Mouse (Mus musculus) heart, postnatal 0 days (tissue): Measurements from ENCODE around the gene Col5a1. TPM values are rescaled to one million over a fixed set of nuclear protein-coding genes. Genes with fewer than 3 reads are reported as not detected.

Source experiments
- ATAC-seq: fragments of 200-750 bp; cut with Nextera tagmentation; 2 replicates; pipeline ENCODE4 v1.8.0; 2017; ENCODE audit warnings: low read depth, moderate number of reproducible peaks, moderate library complexity; ENCODE audit not compliant: insufficient read depth
- DNase-seq: peaks from one replicate; pipeline ENCODE4 v3.0.0-alpha.2; 2016; ENCODE audit warnings: low spot score
- H3K27ac ChIP-seq: fragments of 300-500 bp; sonication (generic); 2 replicates; pipeline ENCODE4 v1.5.1; 2014; ENCODE audit warnings: low read depth, mild to moderate bottlenecking
- H3K27me3 ChIP-seq: fragments of 300-500 bp; sonication (generic); 2 replicates; pipeline ENCODE4 v1.6.1; 2014; ENCODE audit warnings: low read length, mixed read lengths; ENCODE audit not compliant: control insufficient read depth, insufficient read depth
- H3K36me3 ChIP-seq: fragments of 300-500 bp; sonication (generic); replicated peaks from 2 replicates; pipeline ENCODE4 v1.6.1; 2014; ENCODE audit warnings: low read length, mixed read lengths; ENCODE audit not compliant: control insufficient read depth, insufficient read depth
- H3K4me1 ChIP-seq: fragments of 300-500 bp; sonication (generic); 2 replicates; pipeline ENCODE4 v1.6.1; 2014; ENCODE audit warnings: antibody characterized with exemption; ENCODE audit not compliant: control insufficient read depth, insufficient read depth
- H3K4me2 ChIP-seq: fragments of 300-500 bp; sonication (generic); 2 replicates; pipeline ENCODE4 v1.6.1; 2014; ENCODE audit warnings: low read depth, mild to moderate bottlenecking, low read length, moderate library complexity
- H3K4me3 ChIP-seq: fragments of 300-500 bp; sonication (generic); 2 replicates; pipeline ENCODE4 v1.5.1; 2014; ENCODE audit warnings: low read depth, low read length
- H3K9ac ChIP-seq: fragments of 300-500 bp; sonication (generic); replicated peaks from 2 replicates; pipeline ENCODE4 v1.6.1; 2014; ENCODE audit warnings: low read depth, low read length, mixed read lengths
- H3K9me3 ChIP-seq: fragments of 300-500 bp; sonication (generic); replicated peaks from 2 replicates; pipeline ENCODE4 v1.6.1; 2016; ENCODE audit warnings: low read length; ENCODE audit not compliant: control insufficient read depth
- CTCF ChIP-seq: IDR thresholded peaks from 2 replicates; pipeline ENCODE4 v1.5.1; 2016; ENCODE audit warnings: antibody characterized with exemption, control low read depth, low read depth
- EP300 ChIP-seq: IDR thresholded peaks from 2 replicates; pipeline ENCODE4 v1.6.1; 2016; ENCODE audit warnings: antibody characterized with exemption, low read depth
- WGBS: fragments of 180-500 bp; shearing (Covaris S2); extraction: QIAGEN DNeasy Blood & Tissue Kit; methylation state at CpG from one replicate; pipeline ENCODE4 v1.1.7; 2014; 5-methylcytosine and 5-hydroxymethylcytosine counted together
- polyA plus RNA-seq: library from polyadenylated mRNA; unstranded; fragments of >200 nt; fragmentation: Nextera tagmentation; extraction: Ambion mirVana; gene quantifications from 2 replicates; pipeline ENCODE4 v1.2.1, GENCODE M21; 2015
- total RNA-seq: library from RNA; depleted of rRNA; stranded (reverse); fragments of >200 nt; gene quantifications from 2 replicates; pipeline ENCODE4 v1.2.3, GENCODE M21; 2014; ENCODE audit warnings: low replicate concordance

Col5a1 gene
- total and polyA plus RNA-seq, 2 experiments from 2014 or later = 41.9 to 129 TPM

GRCm38 (mm10) chr2:27986751-27987150 lies 100.5 kb downstream of the Col5a1 start:
- Histone ChIP-seq H3K27me3 (no peaks in the 10 kb centered on the region), H3K9me3 (no peaks in the 10 kb centered on the region), H3K4me2 (no peak overlapping the region), H3K36me3 (0 out of 2 replicates have a peak, but pooled peaks cover 5% of the 10 kb centered on the region), H3K4me1 (no peaks in the 10 kb centered on the region), H3K4me3 (no peak overlapping the region), H3K27ac (no peak overlapping the region), H3K9ac (no peak overlapping the region)
- WGBS = 77% methylated on average over 4 of the region's 4 CpGs
- TF ChIP-seq CTCF (no peak), EP300 (no peak)
- DNase-seq (no peak), ATAC-seq (no peak)

- Histone ChIP-seq H3K4me2 (no peak overlapping the region), H3K27me3 (no peaks in the 10 kb centered on the region), H3K9me3 (no peaks in the 10 kb centered on the region), H3K9ac (no peak overlapping the region), H3K27ac (no peak overlapping the region), H3K36me3 (0 out of 2 replicates have a peak, but pooled peaks cover 5% of the 10 kb centered on the region), H3K4me1 (no peaks in the 10 kb centered on the region), H3K4me3 (no peak overlapping the region)
- DNase-seq = no peak
- 72% methylated on average over 13 of the region's 13 CpGs for WGBS
- TF ChIP-seq EP300 (no peak), CTCF (no peak)
- no peak for ATAC-seq
These were observed 104.4 kb downstream of the Col5a1 start for GRCm38 (mm10) chr2:27990430-27991211.

DNA sequence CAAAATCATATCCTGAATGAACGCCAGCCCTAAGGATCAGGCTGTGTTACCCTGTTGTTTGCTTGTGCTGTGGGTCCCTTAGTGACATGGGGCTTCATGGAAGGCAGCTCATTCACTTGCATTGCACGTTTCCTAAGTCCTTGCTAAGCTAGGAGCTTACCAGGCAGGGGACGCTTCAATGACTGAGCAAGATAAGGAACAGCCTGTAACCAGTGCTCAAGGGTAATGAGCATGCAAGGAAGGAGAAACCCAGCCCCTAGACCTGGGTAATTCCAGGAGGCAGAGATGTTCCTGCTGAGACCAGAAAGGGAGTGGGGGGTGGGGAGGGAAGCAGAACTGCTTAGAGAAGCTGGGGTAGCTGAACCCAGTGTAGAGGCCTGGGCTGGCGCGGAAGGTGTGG lies 107.2 kb downstream of the Col5a1 start:
- no peaks in the 10 kb centered on the region for H3K4me1 ChIP-seq
- TF ChIP-seq EP300 (no peak), CTCF (no peak)
- DNase-seq = no peak
- no peaks in the 10 kb centered on the region for H3K27me3 ChIP-seq
- 65% methylated on average over 5 of the region's 5 CpGs for WGBS
- no peak overlapping the region for H3K4me2 ChIP-seq
- no peak overlapping the region for H3K4me3 ChIP-seq
- H3K36me3 ChIP-seq = 0 out of 2 replicates have a peak, but pooled peaks cover 2% of the 10 kb centered on the region
- H3K27ac ChIP-seq = no peak overlapping the region
- no peak for ATAC-seq
- no peak overlapping the region for H3K9ac ChIP-seq
- H3K9me3 ChIP-seq = no peaks in the 10 kb centered on the region

DNA sequence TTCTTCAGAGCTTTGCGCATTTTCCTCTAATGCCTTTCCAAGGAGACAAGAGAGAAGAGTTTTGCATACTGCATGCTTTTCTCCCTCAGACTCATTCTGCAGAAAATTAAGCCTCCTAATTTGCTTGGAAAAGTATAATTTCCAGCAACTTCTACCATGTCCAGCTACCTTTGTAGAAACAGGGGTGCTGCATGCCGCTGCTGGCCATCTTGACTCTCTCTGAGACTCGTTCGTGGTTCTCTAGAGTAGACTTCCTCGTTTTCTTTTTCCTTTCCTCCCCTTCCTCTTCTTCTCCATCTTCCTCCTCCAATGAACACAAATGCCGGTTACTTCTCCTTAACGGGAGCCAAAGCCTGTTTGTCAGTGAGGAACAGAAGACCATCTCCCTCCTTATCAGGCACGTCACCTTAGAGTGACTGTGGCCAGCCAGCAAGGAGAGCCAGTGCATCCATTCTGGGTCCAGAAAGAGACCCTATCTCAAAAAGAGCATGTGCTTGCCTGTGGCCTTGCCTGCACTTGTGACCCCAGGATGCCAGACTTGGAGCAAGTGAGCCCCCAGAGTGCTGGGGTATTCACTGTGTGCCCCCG lies 113.9 kb downstream of the Col5a1 start:
- Histone ChIP-seq H3K4me2 (no peak overlapping the region), H3K9me3 (no peaks in the 10 kb centered on the region), H3K4me1 (no peaks in the 10 kb centered on the region), H3K36me3 (no peaks in the 10 kb centered on the region), H3K4me3 (no peak overlapping the region), H3K9ac (no peak overlapping the region), H3K27ac (no peak overlapping the region), H3K27me3 (no peaks in the 10 kb centered on the region)
- no peak for ATAC-seq
- 78% methylated on average over 9 of the region's 9 CpGs for WGBS
- no peak for DNase-seq
- TF ChIP-seq EP300 (no peak), CTCF (no peak)

- no peaks in the 10 kb centered on the region for H3K4me1 ChIP-seq
- no peaks in the 10 kb centered on the region for H3K9me3 ChIP-seq
- no peaks in the 10 kb centered on the region for H3K27me3 ChIP-seq
- H3K27ac ChIP-seq = no peak overlapping the region
- no peak overlapping the region for H3K9ac ChIP-seq
- H3K4me3 ChIP-seq = no peak overlapping the region
- no peaks in the 10 kb centered on the region for H3K36me3 ChIP-seq
- DNase-seq = no peak
- ATAC-seq = no peak
- H3K4me2 ChIP-seq = no peak overlapping the region
- TF ChIP-seq EP300 (no peak), CTCF (no peak)
- 63% methylated on average over 3 of the region's 3 CpGs for WGBS
These were observed 114.4 kb downstream of the Col5a1 start for GRCm38 (mm10) chr2:28000660-28001059.
